Mouse (Mus musculus): ENCODE data around the gene Spred2. TPM values are rescaled to one million over a fixed set of nuclear protein-coding genes. Genes with fewer than 3 reads are reported as not detected.

Gene Spred2
- polyA plus RNA-seq, 1 experiment from 2014 or later, result 6.5 TPM

GRCm38 (mm10) chr11:19913761-19914160, 10.4 kb upstream of the Spred2 start:
- no peak overlapping the region for H3K4me2 ChIP-seq
- WGBS, result 95% methylated on average over 4 of the region's 4 CpGs
- no peaks in the 10 kb centered on the region for H3K36me3 ChIP-seq
- 0 out of 2 replicates have a peak, but pooled peaks cover 2% of the 10 kb centered on the region for H3K9me3 ChIP-seq
- H3K9ac ChIP-seq, result no peak overlapping the region
- no peak overlapping the region for H3K4me3 ChIP-seq
- H3K4me1 ChIP-seq (replicated peaks), result peaks cover 16% of the 10 kb centered on the region
- no peaks in the 10 kb centered on the region for H3K27me3 ChIP-seq
- ATAC-seq (ENCODE audit: low read depth), result no peak
- H3K27ac ChIP-seq (replicated peaks), result no peak overlapping the region

- H3K4me3 ChIP-seq, result no peak overlapping the region
- peaks cover 33% of the 10 kb centered on the region for H3K4me1 ChIP-seq (replicated peaks)
- 0 out of 2 replicates have a peak, but pooled peaks cover 2% of the 10 kb centered on the region for H3K9me3 ChIP-seq
- H3K27ac ChIP-seq (replicated peaks), result no peak overlapping the region
- ATAC-seq (ENCODE audit: low read depth), result no peak
- WGBS, result 24% methylated on average over 9 of the region's 9 CpGs
- no peak overlapping the region for H3K9ac ChIP-seq
- no peaks in the 10 kb centered on the region for H3K36me3 ChIP-seq
- no peak overlapping the region for H3K4me2 ChIP-seq
- H3K27me3 ChIP-seq, result no peaks in the 10 kb centered on the region
These were observed 6.6 kb upstream of the Spred2 start for GRCm38 (mm10) chr11:19917381-19918245.

- H3K27ac ChIP-seq (replicated peaks), result no peak overlapping the region
- ATAC-seq (ENCODE audit: low read depth), result no peak
- no peaks in the 10 kb centered on the region for H3K36me3 ChIP-seq
- no peak overlapping the region for H3K4me3 ChIP-seq
- no peak overlapping the region for H3K4me2 ChIP-seq
- H3K4me1 ChIP-seq (replicated peaks), result peaks cover 33% of the 10 kb centered on the region
- no peak overlapping the region for H3K9ac ChIP-seq
- WGBS, result 30% methylated on average over 2 of the region's 2 CpGs
- 0 out of 2 replicates have a peak, but pooled peaks cover 2% of the 10 kb centered on the region for H3K9me3 ChIP-seq
- H3K27me3 ChIP-seq, result no peaks in the 10 kb centered on the region
These were observed 6.0 kb upstream of the Spred2 start for GRCm38 (mm10) chr11:19918246-19918540.

GRCm38 (mm10) chr11:19919460-19919784, 4.8 kb upstream of the Spred2 start:
- peak overlapping the region; percentile 52 for H3K4me3 ChIP-seq
- no peaks in the 10 kb centered on the region for H3K27me3 ChIP-seq
- H3K36me3 ChIP-seq, result no peaks in the 10 kb centered on the region
- ATAC-seq (ENCODE audit: low read depth), result peak; percentile 12; the same call in 1 of the 2 replicates
- WGBS, result 2% methylated on average over 6 of the region's 6 CpGs
- H3K4me2 ChIP-seq, result peak overlapping the region; percentile 66
- H3K4me1 ChIP-seq (replicated peaks), result peaks cover 33% of the 10 kb centered on the region
- H3K27ac ChIP-seq (replicated peaks), result peak overlapping the region; percentile 90
- H3K9ac ChIP-seq, result peak overlapping the region; percentile 70
- 0 out of 2 replicates have a peak, but pooled peaks cover 2% of the 10 kb centered on the region for H3K9me3 ChIP-seq

GRCm38 (mm10) chr11:19919785-19920671, 4.1 kb upstream of the Spred2 start:
- peaks cover 33% of the 10 kb centered on the region for H3K4me1 ChIP-seq (replicated peaks)
- peak overlapping the region; percentile 90 for H3K27ac ChIP-seq (replicated peaks)
- H3K4me3 ChIP-seq, result peak overlapping the region; percentile 52
- H3K9me3 ChIP-seq, result no peaks in the 10 kb centered on the region
- H3K4me2 ChIP-seq, result peak overlapping the region; percentile 66
- ATAC-seq (ENCODE audit: low read depth), result peak; percentile 72
- WGBS, result under 1% methylated on average over 70 of the region's 70 CpGs
- H3K27me3 ChIP-seq, result no peaks in the 10 kb centered on the region
- peak overlapping the region; percentile 70 for H3K9ac ChIP-seq
- H3K36me3 ChIP-seq, result no peaks in the 10 kb centered on the region

- WGBS, result 92% methylated on average over 1 of the region's 1 CpGs
- H3K9ac ChIP-seq, result no peak overlapping the region
- H3K4me1 ChIP-seq (replicated peaks), result peaks cover 42% of the 10 kb centered on the region
- no peaks in the 10 kb centered on the region for H3K36me3 ChIP-seq
- no peak overlapping the region for H3K4me2 ChIP-seq
- no peak for ATAC-seq (ENCODE audit: low read depth)
- H3K27ac ChIP-seq (replicated peaks), result no peak overlapping the region
- H3K4me3 ChIP-seq, result no peak overlapping the region
- no peaks in the 10 kb centered on the region for H3K27me3 ChIP-seq
- H3K9me3 ChIP-seq, result no peaks in the 10 kb centered on the region
These were observed 2.5 kb upstream of the Spred2 start for GRCm38 (mm10) chr11:19921723-19922122.

GRCm38 (mm10) chr11:19922208-19922607, 2.0 kb upstream of the Spred2 start:
- no peaks in the 10 kb centered on the region for H3K9me3 ChIP-seq
- 96% methylated on average over 4 of the region's 4 CpGs for WGBS
- H3K36me3 ChIP-seq, result no peaks in the 10 kb centered on the region
- H3K4me2 ChIP-seq, result no peak overlapping the region
- H3K27ac ChIP-seq (replicated peaks), result no peak overlapping the region
- no peak overlapping the region for H3K9ac ChIP-seq
- peaks cover 44% of the 10 kb centered on the region for H3K4me1 ChIP-seq (replicated peaks)
- no peak for ATAC-seq (ENCODE audit: low read depth)
- no peaks in the 10 kb centered on the region for H3K27me3 ChIP-seq
- H3K4me3 ChIP-seq, result no peak overlapping the region

GRCm38 (mm10) chr11:19924757-19925148, 578 bp downstream of the Spred2 start:
- Histone ChIP-seq H3K36me3 (no peaks in the 10 kb centered on the region), H3K27me3 (no peaks in the 10 kb centered on the region), H3K4me2 (peak overlapping the region; percentile 69), H3K4me3 (peak overlapping the region; percentile 92), H3K9ac (peak overlapping the region; percentile 97), H3K4me1 (replicated peaks) (peaks cover 37% of the 10 kb centered on the region), H3K27ac (replicated peaks) (peak overlapping the region; percentile 97), H3K9me3 (no peaks in the 10 kb centered on the region)
- peak; percentile 28 for ATAC-seq (ENCODE audit: low read depth)
- 0% methylated on average over 29 of the region's 29 CpGs for WGBS

GRCm38 (mm10) chr11:19925149-19925975, 1.2 kb downstream of the Spred2 start:
- Histone ChIP-seq H3K27me3 (no peaks in the 10 kb centered on the region), H3K4me1 (replicated peaks) (peaks cover 41% of the 10 kb centered on the region), H3K36me3 (no peaks in the 10 kb centered on the region), H3K4me2 (peak overlapping the region; percentile 69), H3K9ac (peak overlapping the region; percentile 97), H3K9me3 (no peaks in the 10 kb centered on the region), H3K4me3 (peak overlapping the region; percentile 92), H3K27ac (replicated peaks) (peak overlapping the region; percentile 97)
- peak; percentile 83 for ATAC-seq (ENCODE audit: low read depth)
- under 1% methylated on average over 74 of the region's 75 CpGs for WGBS

- Histone ChIP-seq H3K27ac (replicated peaks) (peak overlapping the region; percentile 97), H3K9me3 (no peaks in the 10 kb centered on the region), H3K4me1 (replicated peaks) (peaks cover 36% of the 10 kb centered on the region), H3K4me3 (peak overlapping the region; percentile 92), H3K36me3 (no peaks in the 10 kb centered on the region), H3K9ac (peak overlapping the region; percentile 97), H3K27me3 (no peaks in the 10 kb centered on the region), H3K4me2 (peak overlapping the region; percentile 69)
- ATAC-seq (ENCODE audit: low read depth), result peak; percentile 69
- WGBS, result 1% methylated on average over 15 of the region's 15 CpGs
These were observed 2.0 kb downstream of the Spred2 start for GRCm38 (mm10) chr11:19925976-19926842.

GRCm38 (mm10) chr11:19926843-19927120, 2.6 kb downstream of the Spred2 start:
- H3K4me3 ChIP-seq, result peak overlapping the region; percentile 92
- no peak for ATAC-seq (ENCODE audit: low read depth)
- H3K9me3 ChIP-seq, result no peaks in the 10 kb centered on the region
- WGBS, result 68% methylated on average over 2 of the region's 2 CpGs
- H3K27ac ChIP-seq (replicated peaks), result peak overlapping the region; percentile 97; the same call in 1 of the 2 replicates
- H3K4me2 ChIP-seq, result peak overlapping the region; percentile 69
- peaks cover 36% of the 10 kb centered on the region for H3K4me1 ChIP-seq (replicated peaks)
- H3K9ac ChIP-seq, result peak overlapping the region; percentile 97
- no peaks in the 10 kb centered on the region for H3K36me3 ChIP-seq
- no peaks in the 10 kb centered on the region for H3K27me3 ChIP-seq

Data from neural tube, embryonic 13.5 days (tissue).